Mouse (Mus musculus) ES-E14 (cell line): ENCODE data around the gene Chsy1. TPM values are rescaled to one million over a fixed set of nuclear protein-coding genes. Genes with fewer than 3 reads are reported as not detected.

ENCODE experiments used
- DNase-seq: peaks from one replicate; pipeline ENCODE4 v3.0.0-alpha.2; 2013; ENCODE audit warnings: low read depth, low spot score
- H3K27ac ChIP-seq: 2 replicates; pipeline ENCODE4 v1.5.1; 2012; ENCODE audit warnings: low read depth, mild to moderate bottlenecking, low read length, moderate library complexity, mixed read lengths; ENCODE audit not compliant: poor library complexity, insufficient read depth, severe bottlenecking
- H3K36me3 ChIP-seq: 2 replicates; pipeline ENCODE4 v1.6.1; 2012; ENCODE audit warnings: mild to moderate bottlenecking, low read length, moderate library complexity, mixed read lengths; ENCODE audit not compliant: control insufficient read depth, poor library complexity, insufficient read depth, severe bottlenecking
- H3K4me1 ChIP-seq, 2 experiments: fragments of 150-350 bp in 1 of 2; sonication (generic) in 1 of 2; 2 replicates each; pipeline ENCODE4 v1.6.1; 2012; ENCODE audit warnings: low read length in 2 of 2, mild to moderate bottlenecking in 1 of 2, mixed read lengths in 1 of 2; ENCODE audit not compliant: control insufficient read depth in 2 of 2, insufficient read depth in 2 of 2, poor library complexity in 1 of 2
- H3K4me3 ChIP-seq, 2 experiments: fragments of 150-350 bp in 1 of 2; sonication (generic) in 1 of 2; 2 replicates each; pipeline ENCODE4 v1.5.1; 2012; ENCODE audit warnings: low read length in 2 of 2, low read depth in 1 of 2, mild to moderate bottlenecking in 1 of 2, mixed read lengths in 1 of 2; ENCODE audit not compliant: insufficient read depth in 1 of 2, poor library complexity in 1 of 2, severe bottlenecking in 1 of 2
- H3K9ac ChIP-seq: 2 replicates; pipeline ENCODE4 v1.6.1; 2012; ENCODE audit warnings: low read depth, mild to moderate bottlenecking, low read length, mixed read lengths; ENCODE audit not compliant: poor library complexity, insufficient read depth, severe bottlenecking
- H3K9me3 ChIP-seq: fragments of 150-350 bp; sonication (generic); 2 replicates; pipeline ENCODE4 v1.6.1; 2012; ENCODE audit warnings: low read depth, mild to moderate bottlenecking, low read length; ENCODE audit not compliant: control insufficient read depth, insufficient read depth
- CHD2 ChIP-seq: IDR thresholded peaks from 2 replicates; pipeline ENCODE4 v1.6.1; 2014; ENCODE audit warnings: mild to moderate bottlenecking, low read depth, low read length, inconsistent platforms
- HCFC1 ChIP-seq: IDR thresholded peaks from 2 replicates; pipeline ENCODE4 v1.6.1; 2012; ENCODE audit warnings: low read length, inconsistent platforms, borderline replicate concordance; ENCODE audit not compliant: insufficient read depth
- MAFK ChIP-seq: IDR thresholded peaks from 2 replicates; pipeline ENCODE4 v1.6.1; 2014; ENCODE audit warnings: mild to moderate bottlenecking, low read depth, low read length, inconsistent platforms; ENCODE audit not compliant: insufficient read depth
- ZC3H11A ChIP-seq: IDR thresholded peaks from 2 replicates; pipeline ENCODE4 v1.6.1; 2012; ENCODE audit warnings: low read depth, mild to moderate bottlenecking, inconsistent platforms, low read length, borderline replicate concordance
- ZNF384 ChIP-seq: IDR thresholded peaks from 2 replicates; pipeline ENCODE4 v1.6.1; 2012; ENCODE audit warnings: low read depth, low read length, inconsistent platforms
- in situ Hi-C, 2 experiments: fragments of 600-800 bp; cut with MboI; formaldehyde crosslinking; loops; one replicate each; pipeline ENCODE4 v1.15.1; 2025; ENCODE audit warnings: low sequenced_read_pairs in 2 of 2, inconsistent platforms in 1 of 2; ENCODE audit not compliant: unreplicated experiment in 2 of 2
- total RNA-seq: library from RNA; depleted of rRNA; stranded (reverse); fragments of 300-350 nt; gene quantifications from 2 replicates; pipeline ENCODE4 v1.2.3, GENCODE M21; 2012

The Chsy1 gene
- total RNA-seq, 1 experiment: 30.8 TPM

- H3K4me1 ChIP-seq: no peaks in the 10 kb centered on the region
- no peak for DNase-seq
- in situ Hi-C loops: loop anchor here (25.0 kb wide), 2 partner anchors 206 to 556 kb away; no protein-coding TSS in a partner anchor
- no peak overlapping the region for H3K27ac ChIP-seq
- H3K9ac ChIP-seq: no peak overlapping the region
- no peak for TF ChIP-seq MAFK
- no peak for TF ChIP-seq ZNF384
- TF ChIP-seq CHD2: no peak
- no peak for TF ChIP-seq ZC3H11A
- TF ChIP-seq HCFC1: no peak
- no peaks in the 10 kb centered on the region for H3K9me3 ChIP-seq
- H3K4me3 ChIP-seq: no peak overlapping the region
- H3K36me3 ChIP-seq: no peaks in the 10 kb centered on the region
Observed at GRCm38 (mm10) chr7:66106581-66107056, 2.7 kb upstream of the Chsy1 start.

DNA sequence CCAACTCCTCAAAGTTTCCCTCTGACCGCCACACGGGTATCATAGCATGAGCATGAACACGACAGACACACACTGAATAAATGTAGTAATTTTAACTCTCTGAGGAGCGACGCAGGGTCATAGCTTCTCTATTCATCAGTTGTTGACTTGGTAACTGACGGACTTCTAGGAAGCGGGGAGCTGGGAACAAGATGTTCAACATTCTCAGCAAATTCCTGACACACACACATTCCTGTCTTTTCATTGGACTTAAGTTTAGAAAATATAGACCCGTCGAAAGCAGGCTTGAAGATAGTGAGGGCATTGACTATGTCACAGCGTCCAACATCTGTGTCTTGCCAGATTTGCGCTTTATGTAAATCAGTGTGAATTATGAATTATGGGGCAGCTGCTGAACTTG lies 2.1 kb upstream of the Chsy1 start:
- H3K9me3 ChIP-seq: no peaks in the 10 kb centered on the region
- no peak for DNase-seq
- in situ Hi-C loops: loop anchor here (25.0 kb wide), 2 partner anchors 205 to 555 kb away; no protein-coding TSS in a partner anchor
- no peak overlapping the region for H3K4me3 ChIP-seq
- no peak overlapping the region for H3K9ac ChIP-seq
- no peaks in the 10 kb centered on the region for H3K36me3 ChIP-seq
- no peak overlapping the region for H3K27ac ChIP-seq
- H3K4me1 ChIP-seq: no peaks in the 10 kb centered on the region
- TF ChIP-seq ZNF384: no peak
- no peak for TF ChIP-seq MAFK
- no peak for TF ChIP-seq ZC3H11A
- TF ChIP-seq HCFC1: no peak
- TF ChIP-seq CHD2: no peak

- H3K4me1 ChIP-seq: no peaks in the 10 kb centered on the region
- DNase-seq: no peak
- no peaks in the 10 kb centered on the region for H3K36me3 ChIP-seq
- no peak overlapping the region for H3K27ac ChIP-seq
- in situ Hi-C loops: loop anchor here (25.0 kb wide), 2 partner anchors 204 to 554 kb away; no protein-coding TSS in a partner anchor
- no peak overlapping the region for H3K4me3 ChIP-seq
- H3K9me3 ChIP-seq: no peaks in the 10 kb centered on the region
- no peak for TF ChIP-seq ZNF384
- no peak for TF ChIP-seq HCFC1
- no peak for TF ChIP-seq ZC3H11A
- TF ChIP-seq CHD2: no peak
- TF ChIP-seq MAFK: no peak
- H3K9ac ChIP-seq: no peak overlapping the region
Observed at GRCm38 (mm10) chr7:66107930-66108329, 1.4 kb upstream of the Chsy1 start.

DNA sequence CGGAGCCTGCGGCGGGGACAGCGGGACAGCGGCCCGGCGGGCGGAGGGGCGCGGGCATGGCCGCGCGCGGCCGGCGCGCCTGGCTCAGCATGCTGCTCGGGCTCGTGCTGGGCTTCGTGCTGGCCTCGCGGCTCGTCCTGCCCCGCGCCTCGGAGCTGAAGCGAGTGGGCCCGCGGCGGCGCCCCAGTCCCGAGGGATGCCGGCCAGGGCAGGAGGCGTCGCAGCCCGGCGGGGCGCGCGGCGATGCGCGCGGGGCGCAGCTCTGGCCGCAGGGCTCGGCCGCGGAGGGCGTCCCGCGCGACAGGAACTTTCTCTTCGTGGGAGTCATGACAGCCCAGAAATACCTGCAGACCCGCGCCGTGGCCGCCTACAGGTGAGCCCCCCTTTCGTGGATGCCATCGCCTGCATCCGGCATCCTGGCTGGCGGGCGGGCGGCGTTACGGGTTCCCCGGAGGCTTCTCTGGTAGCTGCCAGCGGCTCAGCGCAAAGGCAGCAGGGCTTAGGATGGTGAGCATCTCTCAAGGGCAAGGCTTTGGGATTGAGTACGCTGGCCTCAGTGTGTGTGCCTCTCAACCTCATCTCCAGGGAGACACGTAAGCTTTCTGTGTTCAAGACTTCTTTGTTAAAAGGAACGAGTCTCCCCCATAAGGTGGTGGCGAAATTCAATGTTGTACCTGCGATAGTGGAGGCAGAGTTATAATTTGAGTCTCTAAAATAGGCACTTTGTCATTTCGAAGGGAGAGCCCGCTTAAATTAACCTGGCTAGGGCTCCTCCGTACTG lies 730 bp downstream of the Chsy1 start:
- H3K27ac ChIP-seq: no peak overlapping the region

More for the DNA sequence above, 730 bp downstream of the Chsy1 start:
- in situ Hi-C loops: loop anchor here (25.0 kb wide), 2 partner anchors 202 to 552 kb away; no protein-coding TSS in a partner anchor
- peak overlapping the region; percentile 79 to 90 for H3K4me3 ChIP-seq
- TF ChIP-seq ZNF384 (no peak), ZC3H11A (no peak), MAFK (no peak), HCFC1 (no peak), CHD2 (no peak)
- no peaks in the 10 kb centered on the region for H3K4me1 ChIP-seq
- H3K36me3 ChIP-seq: peaks cover 1% of the 10 kb centered on the region; the same call in 1 of the 2 replicates
- H3K9ac ChIP-seq: peak overlapping the region; percentile 83
- H3K9me3 ChIP-seq: no peaks in the 10 kb centered on the region
- DNase-seq: no peak
